Mouse (Mus musculus) hindbrain, embryonic 13.5 days (tissue): Measurements from ENCODE around the gene Fkbpl. TPM values are rescaled to one million over a fixed set of nuclear protein-coding genes. Genes with fewer than 3 reads are reported as not detected.

Experiments
- ATAC-seq: fragments of 200-750 bp; cut with Nextera tagmentation; 2 replicates; pipeline ENCODE4 v1.8.0; 2017; ENCODE audit warnings: moderate TSS enrichment; ENCODE audit not compliant: low FRiP score
- H3K27ac ChIP-seq: fragments of 300-500 bp; sonication (generic); 2 replicates; pipeline ENCODE4 v1.5.1; 2015; ENCODE audit warnings: inconsistent platforms, mild to moderate bottlenecking, moderate library complexity
- H3K27me3 ChIP-seq: fragments of 300-500 bp; sonication (generic); 2 replicates; pipeline ENCODE4 v1.6.1; 2015; ENCODE audit warnings: mild to moderate bottlenecking, inconsistent platforms
- H3K36me3 ChIP-seq: fragments of 300-500 bp; sonication (generic); 2 replicates; pipeline ENCODE4 v1.6.1; 2015; ENCODE audit warnings: mild to moderate bottlenecking, inconsistent platforms
- H3K4me1 ChIP-seq: fragments of 300-500 bp; sonication (generic); replicated peaks from 2 replicates; pipeline ENCODE4 v1.6.1; 2015; ENCODE audit warnings: inconsistent platforms
- H3K4me2 ChIP-seq: fragments of 300-500 bp; sonication (generic); 2 replicates; pipeline ENCODE4 v1.6.1; 2015; ENCODE audit warnings: inconsistent platforms, mild to moderate bottlenecking, moderate library complexity
- H3K4me3 ChIP-seq: fragments of 300-500 bp; sonication (generic); 2 replicates; pipeline ENCODE4 v1.5.1; 2015; ENCODE audit warnings: mild to moderate bottlenecking, inconsistent platforms
- H3K9ac ChIP-seq: fragments of 300-500 bp; sonication (generic); 2 replicates; pipeline ENCODE4 v1.6.1; 2015; ENCODE audit warnings: mild to moderate bottlenecking, inconsistent platforms
- H3K9me3 ChIP-seq: fragments of 300-500 bp; sonication (generic); 2 replicates; pipeline ENCODE4 v1.6.1; 2016; ENCODE audit warnings: inconsistent platforms
- WGBS: fragments of 180-500 bp; shearing (Covaris S2); methylation state at CpG from one replicate; pipeline ENCODE4 v1.1.7; 2015; 5-methylcytosine and 5-hydroxymethylcytosine counted together
- polyA plus RNA-seq: library from polyadenylated mRNA; unstranded; fragments of >200 nt; fragmentation: Nextera tagmentation; extraction: Ambion mirVana; gene quantifications from 2 replicates; pipeline ENCODE4 v1.2.1, GENCODE M21; 2015

Fkbpl gene
- polyA plus RNA-seq, 1 experiment from 2014 or later = 17.6 TPM

DNA sequence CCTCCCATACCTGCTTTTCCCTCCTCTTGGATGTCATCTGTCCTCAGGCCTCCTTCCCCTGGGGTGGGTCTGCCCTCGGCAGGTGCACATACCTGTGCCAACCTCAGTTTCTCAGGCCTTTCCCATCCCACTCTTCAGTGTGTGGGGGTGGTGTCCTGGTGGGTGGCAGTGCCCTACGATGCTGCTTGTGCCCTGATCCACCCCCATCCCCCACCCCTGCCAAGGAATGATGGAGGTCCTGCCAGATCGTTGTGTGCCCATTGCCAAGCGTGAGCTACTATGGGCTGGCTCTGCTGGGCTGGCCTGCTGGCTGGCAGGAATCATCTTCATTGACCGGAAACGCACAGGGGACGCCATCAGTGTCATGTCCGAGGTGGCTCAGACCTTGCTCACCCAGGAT, 33.5 kb upstream of the Fkbpl start:
- Histone ChIP-seq H3K27ac (no peak overlapping the region), H3K27me3 (no peaks in the 10 kb centered on the region), H3K9me3 (no peaks in the 10 kb centered on the region), H3K4me3 (no peak overlapping the region), H3K4me1 (peaks cover 33% of the 10 kb centered on the region), H3K36me3 (peaks cover 63% of the 10 kb centered on the region), H3K4me2 (no peak overlapping the region), H3K9ac (0 out of 2 replicates have a peak overlapping the region, but pooled peaks have one; percentile 13)
- no peak for ATAC-seq
- 88% methylated on average over 8 of the region's 8 CpGs for WGBS

DNA sequence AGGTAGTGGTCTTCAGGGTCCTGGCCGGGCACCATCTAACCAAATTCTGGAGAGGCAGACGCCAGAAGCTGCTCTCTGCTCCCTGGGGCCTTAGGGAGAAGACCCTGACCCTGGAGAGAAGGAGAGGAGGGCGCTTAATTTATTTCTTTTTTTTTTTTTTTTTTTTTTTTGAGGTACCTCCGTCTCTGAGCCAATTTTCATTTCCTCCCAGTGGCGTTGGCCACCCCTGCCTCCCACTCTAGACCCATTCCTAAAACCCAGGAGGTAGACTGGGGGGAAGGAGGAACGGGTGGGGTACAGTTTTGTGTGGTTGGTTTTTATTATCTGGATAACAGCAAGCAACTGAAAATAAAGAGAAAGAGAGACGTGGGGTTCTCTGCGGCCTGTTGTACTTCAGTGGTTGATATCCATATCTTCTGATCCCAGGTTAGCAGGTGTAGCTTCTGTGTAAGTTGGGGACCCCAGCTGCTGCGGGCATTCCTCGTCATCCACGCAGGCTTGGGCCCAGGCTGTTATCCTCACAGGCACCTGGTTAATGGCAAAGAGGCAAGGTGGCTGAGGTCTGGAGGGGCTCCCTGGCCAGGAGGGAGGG, 31.4 kb upstream of the Fkbpl start:
- Histone ChIP-seq H3K27me3 (no peaks in the 10 kb centered on the region), H3K9ac (no peak overlapping the region), H3K4me2 (no peak overlapping the region), H3K9me3 (no peaks in the 10 kb centered on the region), H3K27ac (no peak overlapping the region), H3K4me3 (no peak overlapping the region), H3K36me3 (peaks cover 76% of the 10 kb centered on the region), H3K4me1 (peaks cover 14% of the 10 kb centered on the region)
- ATAC-seq = no peak
- WGBS = 91% methylated on average over 10 of the region's 11 CpGs

DNA sequence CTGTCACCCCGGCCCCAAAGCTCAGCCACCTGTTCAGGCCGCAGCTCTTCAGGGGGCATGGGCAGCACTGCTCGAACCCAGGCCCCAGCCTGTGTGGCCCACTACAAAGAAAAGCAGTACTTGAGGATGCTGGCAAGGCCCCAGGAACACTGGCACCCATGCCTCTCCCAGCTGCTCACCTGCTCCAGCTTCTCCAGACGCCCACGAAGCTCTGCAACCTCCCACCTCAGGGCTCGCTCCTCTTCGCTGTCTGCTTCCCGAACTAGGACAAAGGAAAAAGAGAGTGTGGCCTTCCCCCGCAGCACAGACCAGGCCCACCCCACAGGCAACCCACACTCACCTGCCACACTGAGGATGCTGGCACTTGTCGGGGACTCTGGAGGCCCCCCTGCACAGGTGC, 30.7 kb upstream of the Fkbpl start:
- Histone ChIP-seq H3K9me3 (no peaks in the 10 kb centered on the region), H3K4me3 (no peak overlapping the region), H3K36me3 (peaks cover 76% of the 10 kb centered on the region), H3K4me1 (peaks cover 7% of the 10 kb centered on the region), H3K9ac (no peak overlapping the region), H3K27ac (no peak overlapping the region), H3K4me2 (no peak overlapping the region), H3K27me3 (no peaks in the 10 kb centered on the region)
- WGBS = 85% methylated on average over 10 of the region's 10 CpGs
- no peak for ATAC-seq

DNA sequence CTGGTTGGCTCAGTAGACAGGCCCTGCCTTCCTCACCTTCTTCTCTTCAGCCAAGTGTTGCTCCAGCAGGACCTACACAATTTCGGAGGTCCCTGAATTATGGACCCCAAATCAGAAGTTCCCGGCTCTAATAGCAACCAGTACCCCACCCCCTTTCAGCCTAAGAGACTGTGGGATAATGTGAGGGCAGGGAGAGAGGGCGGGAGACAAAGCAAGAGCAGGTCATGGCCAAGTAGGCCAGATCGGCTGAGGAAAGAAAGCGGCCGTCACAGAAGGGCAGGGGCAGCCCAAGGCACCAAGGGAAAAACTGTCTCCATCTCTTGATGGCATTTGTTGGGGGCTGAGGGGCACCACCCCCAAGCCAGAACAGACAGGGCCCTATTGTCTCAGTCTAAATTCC, 28.7 kb upstream of the Fkbpl start, which contains the start of gene Egfl8:
Gene Egfl8, minus strand, starts transcription at position 101 of the 400 bp plus-strand sequence.
- H3K27ac ChIP-seq = peak within 1 kb of the TSS; percentile 41; the same call in 1 of the 2 replicates
- no peak within 1 kb of the TSS for H3K4me3 ChIP-seq
- ATAC-seq = no peak
- peaks cover 77% of the 10 kb centered on the region for H3K36me3 ChIP-seq
- no peaks in the 10 kb centered on the region for H3K27me3 ChIP-seq
- no peaks in the 10 kb centered on the region for H3K4me1 ChIP-seq
- H3K4me2 ChIP-seq = peak within 1 kb of the TSS; percentile 13; the same call in 1 of the 2 replicates
- H3K9me3 ChIP-seq = no peaks in the 10 kb centered on the region
- peak within 1 kb of the TSS; percentile 11; the same call in 1 of the 2 replicates for H3K9ac ChIP-seq
- 54% methylated on average over 6 of the region's 6 CpGs for WGBS

DNA sequence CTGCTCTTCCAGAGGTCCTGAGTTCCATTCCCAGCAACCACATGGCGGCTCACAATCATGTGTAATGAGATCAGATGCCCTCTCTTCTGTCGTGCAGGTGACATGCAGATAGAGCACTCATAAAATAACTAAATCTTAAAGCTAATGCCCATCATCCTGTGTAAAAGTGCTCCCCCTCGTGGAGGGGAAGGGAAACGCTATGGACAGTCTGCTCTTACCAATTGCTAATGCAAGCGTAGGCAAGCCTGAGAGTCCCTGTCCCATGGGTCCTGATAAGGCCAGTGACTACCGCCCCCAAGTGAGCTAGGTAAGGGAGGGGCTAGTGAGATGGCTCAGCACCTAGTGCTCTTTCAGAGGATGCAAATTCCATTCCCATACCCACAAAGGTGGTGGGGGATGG, 25.6 kb upstream of the Fkbpl start:
- Histone ChIP-seq H3K27ac (no peak overlapping the region), H3K4me1 (no peaks in the 10 kb centered on the region), H3K9me3 (no peaks in the 10 kb centered on the region), H3K27me3 (no peaks in the 10 kb centered on the region), H3K9ac (no peak overlapping the region), H3K4me2 (no peak overlapping the region), H3K36me3 (peaks cover 75% of the 10 kb centered on the region), H3K4me3 (no peak overlapping the region)
- ATAC-seq = no peak
- WGBS = 12% methylated on average over 6 of the region's 6 CpGs

DNA sequence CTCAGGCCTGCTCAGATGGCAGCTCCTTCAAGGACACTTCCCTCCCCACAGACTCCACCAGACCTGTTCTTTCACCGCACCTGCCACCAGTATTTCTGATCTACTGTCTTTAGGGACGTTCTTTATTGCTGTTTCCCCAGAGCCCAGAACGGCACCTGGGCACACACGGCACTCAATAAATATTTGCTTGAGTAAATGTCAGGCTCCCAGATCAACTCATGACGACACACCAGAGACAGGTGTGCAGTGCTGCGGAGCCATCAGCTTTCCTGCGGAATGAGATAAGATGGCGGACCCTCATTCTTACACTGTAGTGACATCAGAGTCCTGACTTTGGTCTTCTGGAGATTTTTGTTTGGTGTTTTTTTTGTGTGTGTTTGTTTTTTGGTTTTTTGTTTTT, 23.6 kb upstream of the Fkbpl start:
- peaks cover 4% of the 10 kb centered on the region for H3K4me1 ChIP-seq
- no peaks in the 10 kb centered on the region for H3K9me3 ChIP-seq
- no peak overlapping the region for H3K27ac ChIP-seq
- H3K4me3 ChIP-seq = no peak overlapping the region
- no peak overlapping the region for H3K4me2 ChIP-seq
- no peak overlapping the region for H3K9ac ChIP-seq
- ATAC-seq = no peak
- 93% methylated on average over 8 of the region's 8 CpGs for WGBS
- no peaks in the 10 kb centered on the region for H3K27me3 ChIP-seq
- peaks cover 57% of the 10 kb centered on the region for H3K36me3 ChIP-seq

DNA sequence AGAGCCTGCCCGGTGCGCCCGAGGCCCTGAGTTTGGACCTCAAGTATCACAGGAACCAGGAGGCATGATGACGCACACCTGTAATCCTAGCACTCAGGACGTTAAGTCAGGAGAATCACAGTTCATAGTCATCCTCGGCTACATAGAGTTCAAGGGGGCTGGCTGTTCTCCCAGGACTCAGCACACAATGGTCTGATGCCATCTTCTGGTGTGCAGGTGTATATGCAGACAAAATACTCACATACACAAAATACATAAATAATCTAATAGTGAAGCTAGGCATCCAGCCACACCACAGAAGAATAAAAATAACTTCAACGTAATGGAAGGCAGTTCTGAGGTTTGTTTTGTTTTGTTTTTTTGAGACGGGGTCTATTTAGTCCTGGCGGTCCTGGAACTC, 21.4 kb upstream of the Fkbpl start:
- no peak overlapping the region for H3K4me3 ChIP-seq
- no peaks in the 10 kb centered on the region for H3K9me3 ChIP-seq
- H3K36me3 ChIP-seq = peaks cover 44% of the 10 kb centered on the region
- ATAC-seq = no peak
- no peaks in the 10 kb centered on the region for H3K27me3 ChIP-seq
- H3K27ac ChIP-seq = no peak overlapping the region
- WGBS = 90% methylated on average over 9 of the region's 9 CpGs
- H3K4me1 ChIP-seq = peaks cover 19% of the 10 kb centered on the region
- H3K9ac ChIP-seq = no peak overlapping the region
- no peak overlapping the region for H3K4me2 ChIP-seq

DNA sequence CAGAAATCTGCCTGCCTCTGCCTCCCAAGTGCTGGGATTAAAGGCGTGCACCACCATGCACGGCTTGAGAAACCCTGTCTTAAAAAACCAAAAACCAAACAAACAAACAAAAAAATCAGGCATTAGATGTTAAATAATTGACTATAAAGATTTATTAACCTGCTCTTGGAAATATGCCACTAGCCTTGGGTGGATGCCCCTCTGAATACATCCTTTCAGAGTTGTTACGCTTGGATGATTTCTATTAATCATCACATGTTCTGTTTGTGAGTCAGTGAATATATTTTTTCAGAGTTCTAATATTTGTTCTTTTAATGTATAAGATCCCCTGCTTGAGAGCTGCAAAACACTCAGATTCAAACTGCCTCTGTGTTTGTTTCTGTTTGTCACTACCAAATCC, 19.6 kb upstream of the Fkbpl start:
- no peak overlapping the region for H3K27ac ChIP-seq
- no peak overlapping the region for H3K9ac ChIP-seq
- H3K4me3 ChIP-seq = no peak overlapping the region
- peaks cover 5% of the 10 kb centered on the region for H3K27me3 ChIP-seq
- 98% methylated on average over 3 of the region's 3 CpGs for WGBS
- ATAC-seq = no peak
- no peak overlapping the region for H3K4me2 ChIP-seq
- peaks cover 37% of the 10 kb centered on the region for H3K4me1 ChIP-seq
- H3K36me3 ChIP-seq = peaks cover 35% of the 10 kb centered on the region
- no peaks in the 10 kb centered on the region for H3K9me3 ChIP-seq

DNA sequence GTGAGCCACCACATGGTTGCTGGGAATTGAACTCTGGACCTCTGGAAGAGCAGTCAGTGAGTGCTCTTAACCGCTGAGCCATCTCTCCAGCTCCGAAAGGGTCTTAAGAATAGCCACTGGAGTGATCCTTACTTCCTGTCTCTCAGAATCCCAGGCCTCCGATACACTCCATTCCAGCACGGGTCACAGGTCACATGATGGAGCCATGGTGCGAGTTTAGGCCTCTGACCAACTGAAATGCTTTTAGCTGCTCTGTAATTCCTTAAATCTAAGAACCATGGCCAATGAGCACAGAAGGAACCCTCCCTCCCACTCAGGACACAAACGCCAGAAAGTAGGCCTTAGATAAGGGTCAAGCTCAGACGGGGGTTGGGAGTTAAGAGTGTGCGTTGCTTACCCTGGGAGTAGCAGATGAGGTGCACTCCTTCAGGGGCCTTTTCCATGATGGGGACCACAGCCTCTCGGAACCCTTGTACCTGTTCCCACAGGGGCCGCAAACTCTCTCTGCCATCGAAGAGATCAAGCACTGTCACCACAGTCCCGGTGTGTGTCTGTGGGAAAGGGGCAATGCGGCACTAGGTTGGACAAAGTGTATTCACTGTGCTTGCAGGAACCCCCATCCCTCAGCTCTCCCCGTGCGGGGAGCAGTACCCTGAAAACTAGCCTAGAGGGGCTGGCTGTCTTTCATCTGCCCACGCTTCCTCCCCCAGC, 18.3 kb upstream of the Fkbpl start:
- Histone ChIP-seq H3K4me1 (peaks cover 49% of the 10 kb centered on the region), H3K9ac (peak overlapping the region; percentile 83), H3K4me3 (peak overlapping the region; percentile 73), H3K4me2 (peak overlapping the region; percentile 91), H3K27ac (peak overlapping the region; percentile 93), H3K9me3 (no peaks in the 10 kb centered on the region), H3K27me3 (peaks cover 17% of the 10 kb centered on the region), H3K36me3 (peaks cover 28% of the 10 kb centered on the region)
- ATAC-seq = no peak
- WGBS = 53% methylated on average over 16 of the region's 16 CpGs

DNA sequence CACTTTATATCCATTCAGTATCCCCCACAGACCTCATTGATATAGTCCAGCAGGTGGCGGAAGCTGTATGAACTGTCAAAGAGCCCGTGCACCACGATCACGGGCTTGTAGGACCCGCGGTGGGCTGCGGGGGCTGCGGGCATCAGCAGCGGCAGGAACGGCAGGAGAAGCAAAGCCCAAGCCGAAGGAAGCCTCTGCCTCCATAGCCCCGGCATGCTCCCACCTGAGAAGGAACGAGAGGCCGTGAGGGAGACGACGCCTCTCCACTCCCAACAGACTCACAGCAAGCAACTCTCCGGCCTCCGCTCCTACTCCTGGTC, 17.8 kb upstream of the Fkbpl start:
- ATAC-seq = peak; percentile 43
- peaks cover 22% of the 10 kb centered on the region for H3K36me3 ChIP-seq
- peak overlapping the region; percentile 73 for H3K4me3 ChIP-seq
- 0% methylated on average over 18 of the region's 18 CpGs for WGBS
- peaks cover 22% of the 10 kb centered on the region for H3K27me3 ChIP-seq
- H3K27ac ChIP-seq = peak overlapping the region; percentile 93
- H3K9me3 ChIP-seq = no peaks in the 10 kb centered on the region
- peaks cover 54% of the 10 kb centered on the region for H3K4me1 ChIP-seq
- peak overlapping the region; percentile 83 for H3K9ac ChIP-seq
- H3K4me2 ChIP-seq = peak overlapping the region; percentile 91

DNA sequence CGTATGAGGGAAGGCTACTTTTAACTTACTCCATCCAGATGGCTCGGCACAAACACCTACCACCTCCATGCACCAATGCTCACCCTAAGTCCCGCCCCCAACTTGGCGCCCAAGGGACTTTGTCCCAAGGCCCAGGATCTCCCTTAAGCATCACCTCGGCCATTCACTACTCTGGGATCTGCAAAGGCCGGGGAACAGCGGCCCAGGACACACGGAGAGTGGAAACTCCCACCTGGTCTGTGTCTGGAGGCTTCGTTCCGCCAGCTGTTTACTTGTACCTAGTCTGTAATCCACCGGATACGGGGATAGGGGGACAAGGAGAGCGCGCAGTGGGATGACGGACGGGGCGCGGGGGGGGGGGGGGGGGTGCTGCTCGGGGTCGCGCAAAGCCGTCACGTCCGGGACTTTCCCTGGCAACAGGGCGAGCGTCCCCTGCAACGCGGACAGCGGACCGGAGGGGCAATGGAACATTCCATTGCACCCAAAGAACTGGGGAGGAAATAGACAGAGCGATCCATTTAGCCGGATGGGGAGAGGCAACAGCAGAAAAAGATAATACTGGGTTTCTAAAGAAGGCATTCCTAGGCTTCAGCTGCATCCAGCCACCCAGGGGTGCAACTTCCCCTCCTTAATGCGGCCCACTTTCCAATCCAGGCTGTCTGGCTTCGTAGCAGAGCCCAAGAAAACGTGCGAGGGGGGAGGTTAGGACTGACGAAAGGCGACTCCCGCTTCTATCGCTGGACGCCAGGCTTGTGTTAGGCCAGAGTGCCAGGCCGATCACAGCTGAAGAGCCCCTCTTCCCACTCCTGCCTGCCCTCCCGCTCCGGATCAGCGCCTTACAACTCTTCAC, 17.2 kb upstream of the Fkbpl start:
- H3K4me1 ChIP-seq = peaks cover 60% of the 10 kb centered on the region
- peak; percentile 73 for ATAC-seq
- H3K9me3 ChIP-seq = no peaks in the 10 kb centered on the region
- peak overlapping the region; percentile 83 for H3K9ac ChIP-seq
- peak overlapping the region; percentile 91 for H3K4me2 ChIP-seq
- peak overlapping the region; percentile 93 for H3K27ac ChIP-seq
- peak overlapping the region; percentile 73 for H3K4me3 ChIP-seq
- H3K27me3 ChIP-seq = peaks cover 28% of the 10 kb centered on the region
- 0% methylated on average over 42 of the region's 45 CpGs for WGBS
- peaks cover 17% of the 10 kb centered on the region for H3K36me3 ChIP-seq

DNA sequence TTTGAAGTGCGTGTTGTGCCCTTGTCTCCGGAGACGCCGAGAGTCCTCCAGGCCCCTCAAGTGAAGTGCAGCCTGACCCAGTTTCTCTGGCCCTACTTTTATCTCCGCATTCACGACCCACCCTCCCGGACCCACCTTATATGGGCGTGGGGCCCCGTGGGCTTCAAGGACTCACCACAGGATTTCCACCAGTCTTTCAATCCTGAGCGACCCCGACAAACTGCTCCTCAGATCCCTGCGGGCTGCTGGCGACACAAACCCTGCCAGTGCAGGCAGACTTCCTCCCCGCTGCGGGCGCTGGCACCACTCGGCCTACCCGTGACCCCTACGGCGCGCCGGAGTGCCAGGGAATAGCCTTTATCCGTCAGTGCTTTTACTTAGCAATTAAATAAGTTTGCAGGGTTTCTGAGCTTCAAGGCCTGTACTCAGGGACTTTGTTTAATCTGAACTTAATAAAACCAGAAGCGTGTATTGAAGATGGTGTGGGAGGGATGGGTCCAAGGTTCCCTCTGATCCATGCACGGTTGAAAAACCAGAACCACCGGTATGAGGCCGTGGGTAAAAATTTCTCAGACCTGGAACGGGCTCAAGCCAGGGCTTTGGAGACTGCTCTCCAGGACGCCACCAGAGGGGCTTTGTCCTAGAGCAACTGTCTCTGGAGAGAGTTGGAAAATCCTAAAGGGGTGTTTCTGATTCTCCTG, 16.5 kb upstream of the Fkbpl start, which contains the start of gene Ppt2:
Gene Ppt2, minus strand, starts transcription at position 568 of the 701 bp plus-strand sequence.
- 8% methylated on average over 29 of the region's 29 CpGs for WGBS

More for the DNA sequence above, 16.5 kb upstream of the Fkbpl start, which contains the start of gene Ppt2:
- Histone ChIP-seq H3K4me2 (peak within 1 kb of the TSS; percentile 91), H3K27ac (peak within 1 kb of the TSS; percentile 93), H3K9ac (peak within 1 kb of the TSS; percentile 83), H3K4me3 (peak within 1 kb of the TSS; percentile 73), H3K4me1 (peaks cover 61% of the 10 kb centered on the region), H3K9me3 (no peaks in the 10 kb centered on the region), H3K27me3 (peaks cover 36% of the 10 kb centered on the region), H3K36me3 (peaks cover 10% of the 10 kb centered on the region)
- ATAC-seq = peak; percentile 22
